Mouse (Mus musculus): Measurements from ENCODE around the gene Uimc1. TPM values are rescaled to one million over a fixed set of nuclear protein-coding genes. Genes with fewer than 3 reads are reported as not detected.

Gene Uimc1
- polyA plus RNA-seq, 1 experiment from 2014 or later, result 18.6 TPM

DNA sequence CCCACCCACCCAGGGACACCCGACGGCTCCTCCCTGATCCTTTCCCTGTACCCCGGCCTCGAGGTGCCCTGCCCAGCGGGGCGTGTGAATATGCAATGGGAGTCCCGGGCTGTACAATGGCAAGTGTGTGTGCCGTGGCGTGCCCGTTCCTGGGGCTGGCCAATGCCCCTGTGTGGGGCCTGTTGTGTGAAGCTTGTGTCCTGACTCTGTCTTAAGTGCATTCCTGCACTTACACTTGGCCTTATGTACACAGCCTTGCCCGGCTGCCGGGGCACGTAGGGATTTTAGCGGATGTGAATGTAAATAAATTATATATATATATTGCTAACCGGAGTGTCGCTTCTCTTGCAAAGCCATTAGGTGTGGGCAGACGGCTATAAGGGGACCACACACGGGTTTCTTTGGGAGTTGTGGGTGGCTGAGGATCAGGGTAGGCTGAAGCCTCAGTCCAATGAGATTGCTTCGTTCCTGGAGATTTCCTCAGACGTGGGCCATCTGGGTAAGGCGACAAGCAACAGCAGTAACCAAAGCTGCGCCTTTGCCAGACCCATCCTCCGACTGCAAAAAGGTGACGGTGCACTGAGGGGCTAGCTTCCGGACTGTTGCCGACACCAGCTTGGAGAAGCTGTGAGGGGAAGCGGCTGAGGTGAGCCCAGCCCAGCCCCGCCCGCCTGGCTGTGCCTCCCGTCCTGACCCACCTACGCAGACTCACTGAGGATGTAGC lies 94.2 kb downstream of the Uimc1 start:
- Histone ChIP-seq H3K36me3 (no peaks in the 10 kb centered on the region), H3K4me1 (replicated peaks) (peaks cover 55% of the 10 kb centered on the region), H3K4me3 (no peak overlapping the region), H3K9me3 (no peaks in the 10 kb centered on the region), H3K27ac (no peak overlapping the region), H3K27me3 (ENCODE audit: insufficient read depth, poor library complexity, severe bottlenecking) (peaks cover 99% of the 10 kb centered on the region)
- 78% methylated on average over 31 of the region's 31 CpGs for WGBS
- DNase-seq (ENCODE audit: low spot score), result no peak

GRCm38 (mm10) chr13:55004646-55005045 lies 95.5 kb downstream of the Uimc1 start:
- Histone ChIP-seq H3K4me3 (no peak overlapping the region), H3K27ac (no peak overlapping the region; the same call in 1 of the 2 replicates), H3K27me3 (ENCODE audit: insufficient read depth, poor library complexity, severe bottlenecking) (peaks cover 99% of the 10 kb centered on the region), H3K9me3 (no peaks in the 10 kb centered on the region), H3K4me1 (replicated peaks) (peaks cover 49% of the 10 kb centered on the region), H3K36me3 (no peaks in the 10 kb centered on the region)
- DNase-seq (ENCODE audit: low spot score), result no peak
- WGBS, result 65% methylated on average over 11 of the region's 11 CpGs

GRCm38 (mm10) chr13:55002090-55002489 lies 98.0 kb downstream of the Uimc1 start:
- Histone ChIP-seq H3K9me3 (no peaks in the 10 kb centered on the region), H3K4me3 (no peak overlapping the region), H3K27me3 (ENCODE audit: insufficient read depth, poor library complexity, severe bottlenecking) (peaks cover 100% of the 10 kb centered on the region), H3K4me1 (replicated peaks) (peaks cover 40% of the 10 kb centered on the region), H3K27ac (no peak overlapping the region), H3K36me3 (no peaks in the 10 kb centered on the region)
- 83% methylated on average over 10 of the region's 10 CpGs for WGBS
- no peak for DNase-seq (ENCODE audit: low spot score)

DNA sequence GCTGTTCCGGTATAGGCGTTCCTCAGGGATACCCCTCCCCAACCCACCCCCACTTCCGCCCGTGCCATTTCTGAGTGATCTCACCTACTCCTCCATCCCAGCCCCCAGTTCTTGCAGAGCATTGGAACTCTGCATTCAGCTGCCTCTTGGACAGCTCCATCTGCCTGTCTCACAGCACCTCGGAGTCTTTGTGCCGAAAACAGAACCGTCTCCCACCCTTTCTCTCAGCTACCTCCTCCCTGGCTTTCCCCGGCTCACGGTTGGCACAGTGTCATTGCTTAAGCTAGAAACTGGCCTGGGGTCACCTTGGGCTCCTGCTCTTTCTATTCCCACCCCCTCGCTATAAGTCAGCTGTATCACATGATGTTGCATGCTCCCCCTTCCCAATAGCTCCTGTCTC lies 99.7 kb downstream of the Uimc1 start:
- WGBS, result 84% methylated on average over 10 of the region's 10 CpGs
- Histone ChIP-seq H3K36me3 (no peaks in the 10 kb centered on the region), H3K4me3 (no peak overlapping the region), H3K9me3 (no peaks in the 10 kb centered on the region), H3K4me1 (replicated peaks) (peaks cover 48% of the 10 kb centered on the region), H3K27me3 (ENCODE audit: insufficient read depth, poor library complexity, severe bottlenecking) (peaks cover 100% of the 10 kb centered on the region), H3K27ac (no peak overlapping the region)
- no peak for DNase-seq (ENCODE audit: low spot score)

- WGBS, result 68% methylated on average over 8 of the region's 8 CpGs
- peak overlapping the region; percentile 67 for H3K27ac ChIP-seq
Observed at GRCm38 (mm10) chr13:54997568-54997967, 102.5 kb downstream of the Uimc1 start.

GRCm38 (mm10) chr13:54995161-54995560 lies 104.9 kb downstream of the Uimc1 start:
- peaks cover 90% of the 10 kb centered on the region for H3K27me3 ChIP-seq (ENCODE audit: insufficient read depth, poor library complexity, severe bottlenecking)
- WGBS, result 49% methylated on average over 6 of the region's 6 CpGs
- H3K36me3 ChIP-seq, result no peaks in the 10 kb centered on the region
- H3K4me3 ChIP-seq, result peak overlapping the region; percentile 1; the same call in 1 of the 2 replicates
- H3K27ac ChIP-seq, result peak overlapping the region; percentile 84
- no peaks in the 10 kb centered on the region for H3K9me3 ChIP-seq
- DNase-seq (ENCODE audit: low spot score), result no peak
- H3K4me1 ChIP-seq (replicated peaks), result peaks cover 76% of the 10 kb centered on the region

More at GRCm38 (mm10) chr13:54997568-54997967, 102.5 kb downstream of the Uimc1 start:
- no peak for DNase-seq (ENCODE audit: low spot score)
- H3K27me3 ChIP-seq (ENCODE audit: insufficient read depth, poor library complexity, severe bottlenecking), result peaks cover 90% of the 10 kb centered on the region
- no peaks in the 10 kb centered on the region for H3K9me3 ChIP-seq
- H3K4me1 ChIP-seq (replicated peaks), result peaks cover 57% of the 10 kb centered on the region
- H3K36me3 ChIP-seq, result no peaks in the 10 kb centered on the region
- H3K4me3 ChIP-seq, result no peak overlapping the region

DNA sequence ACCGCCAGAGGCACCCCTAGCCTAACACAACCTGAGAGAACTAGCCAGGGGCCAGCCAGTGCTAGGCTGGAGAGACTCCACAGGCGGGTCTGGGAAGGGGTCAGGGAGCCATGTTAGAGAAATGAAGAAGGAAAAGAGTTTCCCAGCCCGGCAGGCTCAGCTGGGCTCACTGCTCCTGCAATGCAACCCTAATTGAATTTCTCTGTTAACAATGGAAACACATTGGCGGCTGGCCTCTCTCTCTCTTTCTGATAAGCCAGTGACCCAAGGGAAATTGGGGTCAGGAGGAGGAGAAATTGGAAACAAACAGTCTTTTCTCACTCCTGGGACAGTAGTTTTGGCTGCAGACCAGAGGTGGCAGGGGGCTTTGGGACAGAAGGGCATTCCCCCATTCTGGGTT lies 105.5 kb downstream of the Uimc1 start:
- peaks cover 81% of the 10 kb centered on the region for H3K4me1 ChIP-seq (replicated peaks)
- peak overlapping the region; percentile 1; the same call in 1 of the 2 replicates for H3K4me3 ChIP-seq
- peak; percentile 80 for DNase-seq (ENCODE audit: low spot score)
- H3K27me3 ChIP-seq (ENCODE audit: insufficient read depth, poor library complexity, severe bottlenecking), result peaks cover 90% of the 10 kb centered on the region
- H3K36me3 ChIP-seq, result no peaks in the 10 kb centered on the region
- WGBS, result 8% methylated on average over 4 of the region's 4 CpGs
- H3K27ac ChIP-seq, result peak overlapping the region; percentile 84
- no peaks in the 10 kb centered on the region for H3K9me3 ChIP-seq

GRCm38 (mm10) chr13:54992215-54992614 lies 107.9 kb downstream of the Uimc1 start:
- H3K4me3 ChIP-seq, result no peak overlapping the region
- DNase-seq (ENCODE audit: low spot score), result no peak
- H3K4me1 ChIP-seq (replicated peaks), result peaks cover 93% of the 10 kb centered on the region
- 75% methylated on average over 7 of the region's 7 CpGs for WGBS
- no peaks in the 10 kb centered on the region for H3K36me3 ChIP-seq
- peak overlapping the region; percentile 75 for H3K27ac ChIP-seq
- no peaks in the 10 kb centered on the region for H3K9me3 ChIP-seq
- H3K27me3 ChIP-seq (ENCODE audit: insufficient read depth, poor library complexity, severe bottlenecking), result peaks cover 90% of the 10 kb centered on the region

GRCm38 (mm10) chr13:54988181-54988760 lies 111.8 kb downstream of the Uimc1 start:
- peaks cover 99% of the 10 kb centered on the region for H3K27me3 ChIP-seq (ENCODE audit: insufficient read depth, poor library complexity, severe bottlenecking)
- 60% methylated on average over 7 of the region's 7 CpGs for WGBS
- H3K4me3 ChIP-seq, result no peak overlapping the region
- H3K27ac ChIP-seq, result peak overlapping the region; percentile 17; the same call in 1 of the 2 replicates
- H3K36me3 ChIP-seq, result no peaks in the 10 kb centered on the region
- H3K4me1 ChIP-seq (replicated peaks), result peaks cover 70% of the 10 kb centered on the region
- DNase-seq (ENCODE audit: low spot score), result no peak
- H3K9me3 ChIP-seq, result no peaks in the 10 kb centered on the region

- Histone ChIP-seq H3K27ac (no peak overlapping the region), H3K4me3 (no peak overlapping the region), H3K9me3 (no peaks in the 10 kb centered on the region), H3K4me1 (replicated peaks) (peaks cover 64% of the 10 kb centered on the region), H3K27me3 (ENCODE audit: insufficient read depth, poor library complexity, severe bottlenecking) (peaks cover 99% of the 10 kb centered on the region), H3K36me3 (no peaks in the 10 kb centered on the region)
- 65% methylated on average over 9 of the region's 9 CpGs for WGBS
- DNase-seq (ENCODE audit: low spot score), result no peak
Observed at GRCm38 (mm10) chr13:54987405-54987804, 112.7 kb downstream of the Uimc1 start.

GRCm38 (mm10) chr13:54983614-54984013 lies 116.5 kb downstream of the Uimc1 start:
- 57% methylated on average over 2 of the region's 2 CpGs for WGBS
- H3K4me1 ChIP-seq (replicated peaks), result peaks cover 60% of the 10 kb centered on the region
- H3K36me3 ChIP-seq, result no peaks in the 10 kb centered on the region
- H3K27me3 ChIP-seq (ENCODE audit: insufficient read depth, poor library complexity, severe bottlenecking), result peaks cover 99% of the 10 kb centered on the region
- no peak overlapping the region for H3K27ac ChIP-seq
- H3K4me3 ChIP-seq, result no peak overlapping the region
- no peaks in the 10 kb centered on the region for H3K9me3 ChIP-seq
- DNase-seq (ENCODE audit: low spot score), result no peak

- Histone ChIP-seq H3K36me3 (no peaks in the 10 kb centered on the region), H3K27ac (no peak overlapping the region), H3K4me1 (replicated peaks) (peaks cover 60% of the 10 kb centered on the region), H3K9me3 (no peaks in the 10 kb centered on the region), H3K4me3 (no peak overlapping the region), H3K27me3 (ENCODE audit: insufficient read depth, poor library complexity, severe bottlenecking) (peaks cover 99% of the 10 kb centered on the region)
- no peak for DNase-seq (ENCODE audit: low spot score)
- WGBS, result 83% methylated on average over 8 of the region's 8 CpGs
Observed at GRCm38 (mm10) chr13:54983001-54983400, 117.1 kb downstream of the Uimc1 start.

GRCm38 (mm10) chr13:54980957-54981356 lies 119.1 kb downstream of the Uimc1 start:
- Histone ChIP-seq H3K4me3 (no peak overlapping the region), H3K9me3 (no peaks in the 10 kb centered on the region), H3K4me1 (replicated peaks) (peaks cover 55% of the 10 kb centered on the region), H3K36me3 (no peaks in the 10 kb centered on the region), H3K27ac (peak overlapping the region; percentile 35; the same call in 1 of the 2 replicates), H3K27me3 (ENCODE audit: insufficient read depth, poor library complexity, severe bottlenecking) (peaks cover 99% of the 10 kb centered on the region)
- DNase-seq (ENCODE audit: low spot score), result no peak
- WGBS, result 75% methylated on average over 12 of the region's 12 CpGs

Measured in hindbrain, embryonic 10.5 days (tissue).